Mouse (Mus musculus): ENCODE measurements around the gene Spata48. TPM values are rescaled to one million over a fixed set of nuclear protein-coding genes. Genes with fewer than 3 reads are reported as not detected.

Spata48 gene
- polyA plus RNA-seq, 1 experiment from 2014 or later, result 2.5 TPM

DNA sequence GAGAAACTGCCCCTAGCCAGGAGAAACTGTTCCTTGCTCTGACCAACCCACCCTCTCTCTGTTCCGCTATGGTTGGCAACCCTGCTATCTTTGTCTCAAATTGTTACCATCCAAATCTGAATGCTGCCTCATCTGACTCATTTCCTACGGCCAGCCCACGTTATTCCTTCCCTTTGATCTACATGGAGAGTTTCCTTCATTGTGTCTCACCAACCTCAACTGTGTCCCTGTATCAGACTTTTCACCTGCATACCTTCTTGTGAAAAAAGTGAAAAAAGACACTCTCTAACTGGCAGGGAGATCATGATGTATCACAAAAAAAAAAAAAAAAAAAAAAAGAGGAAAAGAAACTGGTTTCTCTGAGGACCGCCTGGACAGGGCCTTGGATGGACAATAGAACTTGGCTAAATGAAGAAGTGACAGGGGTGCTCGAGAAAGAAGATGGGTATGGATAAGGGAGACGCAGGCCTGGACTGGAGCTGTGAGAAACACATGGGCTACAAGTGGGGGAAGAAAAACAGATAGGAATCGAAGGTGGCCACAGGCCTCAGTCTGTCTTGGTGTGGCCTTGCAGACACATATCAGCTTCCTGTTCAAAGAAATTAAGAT, 85.1 kb downstream of the Spata48 start:
- no peak overlapping the region for H3K4me3 ChIP-seq
- no peak overlapping the region for H3K27ac ChIP-seq
- no peak overlapping the region for H3K9ac ChIP-seq
- H3K27me3 ChIP-seq, result no peaks in the 10 kb centered on the region
- WGBS, result 80% methylated on average over 7 of the region's 7 CpGs
- H3K9me3 ChIP-seq, result no peaks in the 10 kb centered on the region
- H3K4me2 ChIP-seq, result no peak overlapping the region
- H3K36me3 ChIP-seq, result no peaks in the 10 kb centered on the region
- H3K4me1 ChIP-seq, result no peaks in the 10 kb centered on the region
- no peak for ATAC-seq (ENCODE audit: insufficient number of reproducible peaks, insufficient read depth, low FRiP score, low TSS enrichment, low read depth)

GRCm38 (mm10) chr11:11547597-11548240, 85.8 kb downstream of the Spata48 start:
- H3K9me3 ChIP-seq, result no peaks in the 10 kb centered on the region
- no peaks in the 10 kb centered on the region for H3K27me3 ChIP-seq
- no peak overlapping the region for H3K27ac ChIP-seq
- no peaks in the 10 kb centered on the region for H3K36me3 ChIP-seq
- no peaks in the 10 kb centered on the region for H3K4me1 ChIP-seq
- 68% methylated on average over 7 of the region's 7 CpGs for WGBS
- ATAC-seq (ENCODE audit: insufficient number of reproducible peaks, insufficient read depth, low FRiP score, low TSS enrichment, low read depth), result no peak
- no peak overlapping the region for H3K9ac ChIP-seq
- H3K4me2 ChIP-seq, result no peak overlapping the region
- no peak overlapping the region for H3K4me3 ChIP-seq

DNA sequence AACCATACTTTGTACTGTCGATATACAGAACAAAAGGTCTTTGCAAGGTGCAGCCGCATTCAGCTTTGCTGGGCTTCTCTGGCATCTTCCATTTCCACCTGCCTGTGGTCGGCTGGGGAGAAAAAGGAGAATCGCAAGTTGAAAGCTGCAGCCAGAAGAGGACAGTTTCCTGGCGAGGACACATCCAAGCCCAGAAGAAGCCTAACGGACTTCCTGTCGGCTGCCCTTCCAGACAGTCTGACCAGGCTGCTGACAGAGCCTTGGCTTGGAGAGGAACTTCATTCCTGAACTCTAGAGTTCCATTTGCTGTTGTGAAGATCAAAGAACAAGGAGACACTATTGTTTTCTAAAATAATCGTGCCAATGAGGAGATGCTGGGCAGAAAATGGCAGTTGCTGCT, 93.7 kb downstream of the Spata48 start:
- 74% methylated on average over 8 of the region's 8 CpGs for WGBS
- Histone ChIP-seq H3K4me2 (no peak overlapping the region), H3K9me3 (no peaks in the 10 kb centered on the region), H3K9ac (no peak overlapping the region), H3K4me3 (no peak overlapping the region), H3K4me1 (no peaks in the 10 kb centered on the region), H3K27ac (no peak overlapping the region), H3K27me3 (no peaks in the 10 kb centered on the region), H3K36me3 (no peaks in the 10 kb centered on the region)
- ATAC-seq (ENCODE audit: insufficient number of reproducible peaks, insufficient read depth, low FRiP score, low TSS enrichment, low read depth), result no peak

DNA sequence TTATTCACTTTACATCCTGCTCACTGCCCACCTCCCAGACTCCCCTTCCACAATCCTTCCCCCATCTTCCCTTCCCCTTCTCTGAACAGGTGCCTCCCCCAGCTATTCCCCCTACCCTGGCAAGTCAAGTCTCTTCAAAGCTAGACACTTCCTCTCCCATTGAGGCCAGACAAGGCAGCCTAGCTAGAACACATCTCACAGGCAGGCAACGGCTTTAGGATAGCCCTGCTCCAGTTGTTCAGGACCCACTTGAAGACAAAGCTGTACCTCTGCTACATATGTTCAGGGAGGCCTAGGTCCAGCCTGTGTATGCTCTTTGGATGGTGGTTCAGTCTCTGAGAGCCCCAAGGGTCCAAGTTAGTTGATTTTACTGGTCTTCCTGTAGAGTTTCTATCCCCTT, 94.3 kb downstream of the Spata48 start:
- H3K36me3 ChIP-seq, result no peaks in the 10 kb centered on the region
- H3K27ac ChIP-seq, result no peak overlapping the region
- H3K4me3 ChIP-seq, result no peak overlapping the region
- no peaks in the 10 kb centered on the region for H3K4me1 ChIP-seq
- H3K4me2 ChIP-seq, result no peak overlapping the region
- H3K9ac ChIP-seq, result no peak overlapping the region
- ATAC-seq (ENCODE audit: insufficient number of reproducible peaks, insufficient read depth, low FRiP score, low TSS enrichment, low read depth), result no peak
- H3K27me3 ChIP-seq, result no peaks in the 10 kb centered on the region
- 96% methylated on average over 1 of the region's 1 CpGs for WGBS
- H3K9me3 ChIP-seq, result no peaks in the 10 kb centered on the region

DNA sequence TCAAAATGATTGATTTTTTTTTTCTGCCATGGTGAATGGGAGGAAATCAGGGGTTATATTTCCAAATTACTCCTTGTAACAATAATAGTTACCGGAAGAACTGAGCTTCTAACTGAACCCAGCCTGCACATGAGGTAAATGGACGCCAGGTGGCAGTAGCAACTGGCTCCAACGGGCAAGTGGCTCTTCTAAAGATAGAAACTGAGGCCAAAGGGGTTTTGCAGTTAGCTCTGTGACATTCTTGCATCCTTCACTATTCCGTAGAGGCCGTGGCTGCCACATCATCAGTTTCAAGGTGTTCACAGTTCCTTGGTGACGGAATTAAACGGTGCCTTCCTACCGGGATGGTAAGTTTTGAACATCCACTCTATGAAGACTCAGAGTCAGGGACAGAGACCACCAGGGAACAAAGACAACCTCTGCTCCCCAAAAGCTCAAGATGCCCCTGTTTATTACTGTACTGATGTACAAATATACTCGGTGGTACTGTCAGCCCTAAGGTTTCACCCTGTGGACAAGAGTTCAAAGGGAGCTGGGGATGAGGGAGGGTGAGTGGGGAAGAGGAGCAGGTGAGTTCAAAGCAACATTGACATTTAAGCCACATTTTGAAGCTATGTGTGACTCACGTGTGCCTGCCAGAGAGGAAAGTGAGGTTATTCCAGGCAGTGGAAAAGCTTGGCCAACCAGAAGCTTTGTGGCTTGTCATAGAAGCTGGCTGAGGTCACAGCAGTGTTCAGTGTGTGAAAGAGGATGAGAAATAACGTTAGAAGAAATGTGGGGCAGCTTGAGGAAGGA, 95.5 kb downstream of the Spata48 start:
- H3K4me1 ChIP-seq, result no peaks in the 10 kb centered on the region
- no peaks in the 10 kb centered on the region for H3K36me3 ChIP-seq
- H3K4me3 ChIP-seq, result no peak overlapping the region
- no peak overlapping the region for H3K4me2 ChIP-seq
- H3K9me3 ChIP-seq, result no peaks in the 10 kb centered on the region
- ATAC-seq (ENCODE audit: insufficient number of reproducible peaks, insufficient read depth, low FRiP score, low TSS enrichment, low read depth), result no peak
- no peak overlapping the region for H3K27ac ChIP-seq
- no peak overlapping the region for H3K9ac ChIP-seq
- H3K27me3 ChIP-seq, result no peaks in the 10 kb centered on the region
- 44% methylated on average over 11 of the region's 11 CpGs for WGBS

- WGBS, result 80% methylated on average over 3 of the region's 3 CpGs
- Histone ChIP-seq H3K9me3 (no peaks in the 10 kb centered on the region), H3K4me1 (no peaks in the 10 kb centered on the region)
Observed at GRCm38 (mm10) chr11:11558662-11559061, 96.8 kb downstream of the Spata48 start.

GRCm38 (mm10) chr11:11559099-11559686, 97.3 kb downstream of the Spata48 start:
- Histone ChIP-seq H3K4me3 (no peak overlapping the region), H3K27me3 (no peaks in the 10 kb centered on the region), H3K9me3 (no peaks in the 10 kb centered on the region), H3K4me2 (no peak overlapping the region), H3K36me3 (no peaks in the 10 kb centered on the region), H3K27ac (no peak overlapping the region), H3K9ac (no peak overlapping the region), H3K4me1 (no peaks in the 10 kb centered on the region)
- WGBS, result 82% methylated on average over 7 of the region's 7 CpGs
- ATAC-seq (ENCODE audit: insufficient number of reproducible peaks, insufficient read depth, low FRiP score, low TSS enrichment, low read depth), result no peak

More at GRCm38 (mm10) chr11:11558662-11559061, 96.8 kb downstream of the Spata48 start:
- Histone ChIP-seq H3K4me2 (no peak overlapping the region), H3K27ac (no peak overlapping the region), H3K4me3 (no peak overlapping the region), H3K36me3 (no peaks in the 10 kb centered on the region), H3K27me3 (no peaks in the 10 kb centered on the region), H3K9ac (no peak overlapping the region)
- ATAC-seq (ENCODE audit: insufficient number of reproducible peaks, insufficient read depth, low FRiP score, low TSS enrichment, low read depth), result no peak

DNA sequence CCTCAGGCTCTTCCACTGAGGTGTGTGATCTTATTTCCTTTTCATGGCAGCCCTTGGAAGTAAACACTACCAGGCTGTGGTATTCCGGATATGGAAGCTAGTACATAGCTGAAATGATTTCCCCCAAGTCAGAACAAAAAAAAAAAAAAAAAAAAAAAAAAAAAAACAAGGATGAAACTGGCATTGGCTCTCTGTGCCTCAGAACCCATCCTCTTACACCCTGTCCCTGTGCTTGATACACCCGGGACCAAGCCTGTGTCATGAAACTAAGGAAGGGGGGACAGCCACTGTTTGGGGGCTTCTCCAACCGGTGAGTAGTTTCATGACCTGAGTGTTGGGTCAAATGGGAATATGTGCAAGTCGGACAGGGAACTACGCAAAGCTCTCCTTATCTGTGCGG, 99.2 kb downstream of the Spata48 start:
- Histone ChIP-seq H3K4me3 (no peak overlapping the region), H3K27ac (no peak overlapping the region), H3K9me3 (no peaks in the 10 kb centered on the region), H3K36me3 (no peaks in the 10 kb centered on the region), H3K4me1 (0 out of 2 replicates have a peak, but pooled peaks cover 7% of the 10 kb centered on the region), H3K4me2 (no peak overlapping the region), H3K27me3 (no peaks in the 10 kb centered on the region), H3K9ac (no peak overlapping the region)
- 86% methylated on average over 6 of the region's 6 CpGs for WGBS
- ATAC-seq (ENCODE audit: insufficient number of reproducible peaks, insufficient read depth, low FRiP score, low TSS enrichment, low read depth), result no peak

GRCm38 (mm10) chr11:11564266-11565044, 102.6 kb downstream of the Spata48 start:
- Histone ChIP-seq H3K4me3 (no peak overlapping the region), H3K27me3 (no peaks in the 10 kb centered on the region), H3K36me3 (no peaks in the 10 kb centered on the region), H3K4me1 (0 out of 2 replicates have a peak, but pooled peaks cover 7% of the 10 kb centered on the region), H3K27ac (no peak overlapping the region), H3K4me2 (no peak overlapping the region), H3K9ac (no peak overlapping the region), H3K9me3 (no peaks in the 10 kb centered on the region)
- no peak for ATAC-seq (ENCODE audit: insufficient number of reproducible peaks, insufficient read depth, low FRiP score, low TSS enrichment, low read depth)
- 81% methylated on average over 7 of the region's 7 CpGs for WGBS
